Mouse (Mus musculus): ENCODE measurements at regions not wholly inside any gene's neighbourhood (a gene's known extent, or its start where the extent isn't known, plus 50 kb on each side); places are given as distances from the start of the nearest gene placed in this dataset.

DNA sequence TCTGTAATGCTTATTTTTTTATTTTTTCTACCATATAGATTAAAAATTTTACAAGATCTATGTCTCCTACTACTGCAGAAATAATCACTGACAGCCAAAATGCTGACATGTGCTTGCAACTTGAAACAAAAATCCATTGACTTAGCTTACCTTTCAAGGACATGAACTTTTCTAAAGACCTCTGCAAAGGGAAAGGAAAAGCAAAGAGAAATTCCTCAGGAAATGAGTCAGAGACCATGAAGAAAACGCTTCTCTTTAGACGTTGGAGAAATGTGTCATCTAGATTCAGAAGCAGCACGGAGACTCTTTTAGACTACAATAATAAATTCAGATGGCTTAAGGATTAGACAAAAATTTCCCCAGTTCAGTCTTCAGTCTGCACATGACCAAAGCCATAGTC, 2188.6 kb upstream of the Tenm3 start:
- Histone ChIP-seq H3K27ac (ENCODE audit: control insufficient read depth, low read depth, low read length) (no peak overlapping the region), H3K9me3 (replicated peaks; ENCODE audit: insufficient read depth, low read length) (no peaks in the 10 kb centered on the region), H3K36me3 (ENCODE audit: control insufficient read depth in 1 of 2, insufficient read depth in 2 of 2, low read length in 2 of 2) (no peaks in the 10 kb centered on the region), H3K27me3 (ENCODE audit: control insufficient read depth in 1 of 2, insufficient read depth in 2 of 2, low read length in 2 of 2) (no peaks in the 10 kb centered on the region), H3K79me2 (ENCODE audit: control insufficient read depth, insufficient read depth, low read length, poor library complexity) (no peaks in the 10 kb centered on the region), H3K4me1 (ENCODE audit: control insufficient read depth in 1 of 2, insufficient read depth in 2 of 2, low read length in 2 of 2) (no peaks in the 10 kb centered on the region), H3K4me3 (ENCODE audit: control insufficient read depth in 1 of 2, insufficient read depth in 1 of 2, low read depth in 2 of 2, low read length in 2 of 2) (no peak overlapping the region), H3K9ac (ENCODE audit: control insufficient read depth, low read depth, low read length, poor library complexity, severe bottlenecking) (no peak overlapping the region)
- TF ChIP-seq EP300 (IDR thresholded peaks at IDR 0.05; ENCODE audit: low read depth in 1 of 2, low read length in 2 of 2): no peak
- no peak for TF ChIP-seq TBP (IDR thresholded peaks at IDR 0.05; ENCODE audit: low read depth, low read length)
- no peak for DNase-seq (ENCODE audit: low read depth, low spot score)

- Histone ChIP-seq H3K27ac (ENCODE audit: control insufficient read depth, low read depth, low read length) (no peak overlapping the region), H3K27me3 (ENCODE audit: control insufficient read depth in 1 of 2, insufficient read depth in 2 of 2, low read length in 2 of 2) (no peaks in the 10 kb centered on the region), H3K9ac (ENCODE audit: control insufficient read depth, low read depth, low read length, poor library complexity, severe bottlenecking) (no peak overlapping the region), H3K4me3 (ENCODE audit: control insufficient read depth in 1 of 2, insufficient read depth in 1 of 2, low read depth in 2 of 2, low read length in 2 of 2) (no peak overlapping the region), H3K9me3 (replicated peaks; ENCODE audit: insufficient read depth, low read length) (no peaks in the 10 kb centered on the region), H3K36me3 (ENCODE audit: control insufficient read depth in 1 of 2, insufficient read depth in 2 of 2, low read length in 2 of 2) (no peaks in the 10 kb centered on the region), H3K4me1 (ENCODE audit: control insufficient read depth in 1 of 2, insufficient read depth in 2 of 2, low read length in 2 of 2) (no peaks in the 10 kb centered on the region), H3K79me2 (ENCODE audit: control insufficient read depth, insufficient read depth, low read length, poor library complexity) (no peaks in the 10 kb centered on the region)
- TF ChIP-seq ZKSCAN1 (IDR thresholded peaks at IDR 0.05; ENCODE audit: low read depth, low read length) (no peak), GATA1 (IDR thresholded peaks at IDR 0.05; ENCODE audit: low read depth, low read length) (no peak), POLR2AphosphoS5 (IDR thresholded peaks at IDR 0.05; ENCODE audit: borderline replicate concordance, low read depth, low read length) (no peak)
- DNase-seq (ENCODE audit: low read depth, low spot score): no peak
Observed at GRCm38 (mm10) chr8:51010508-51010907, 2166.8 kb upstream of the Tenm3 start.

DNA sequence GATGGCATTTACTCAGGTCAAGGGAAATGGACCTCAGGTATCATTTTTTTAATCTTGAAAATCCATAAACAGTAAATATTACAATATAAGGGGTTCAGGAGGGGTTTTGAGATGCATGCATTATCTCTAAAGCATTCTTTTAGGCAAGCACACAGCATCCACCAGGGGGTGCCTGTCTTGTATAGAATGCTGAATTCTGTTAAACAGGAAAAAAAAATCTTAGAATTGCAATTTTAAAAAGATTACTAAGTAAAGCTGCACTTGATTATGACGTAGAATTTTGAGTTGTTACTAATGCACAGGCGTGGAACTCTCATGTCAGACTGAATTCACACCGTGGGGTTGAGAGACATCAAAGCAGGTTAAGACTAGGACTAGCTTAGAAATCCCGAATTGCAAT, 2123.6 kb upstream of the Tenm3 start:
- Histone ChIP-seq H3K9me3 (replicated peaks; ENCODE audit: insufficient read depth, low read length) (no peaks in the 10 kb centered on the region), H3K9ac (ENCODE audit: control insufficient read depth, low read depth, low read length, poor library complexity, severe bottlenecking) (no peak overlapping the region), H3K27me3 (ENCODE audit: control insufficient read depth in 1 of 2, insufficient read depth in 2 of 2, low read length in 2 of 2) (no peaks in the 10 kb centered on the region), H3K4me1 (ENCODE audit: control insufficient read depth in 1 of 2, insufficient read depth in 2 of 2, low read length in 2 of 2) (no peaks in the 10 kb centered on the region), H3K4me3 (ENCODE audit: control insufficient read depth in 1 of 2, insufficient read depth in 1 of 2, low read depth in 2 of 2, low read length in 2 of 2) (no peak overlapping the region), H3K36me3 (ENCODE audit: control insufficient read depth in 1 of 2, insufficient read depth in 2 of 2, low read length in 2 of 2) (no peaks in the 10 kb centered on the region), H3K79me2 (ENCODE audit: control insufficient read depth, insufficient read depth, low read length, poor library complexity) (no peaks in the 10 kb centered on the region), H3K27ac (ENCODE audit: control insufficient read depth, low read depth, low read length) (no peak overlapping the region)
- TF ChIP-seq POLR2AphosphoS2 (IDR thresholded peaks at IDR 0.05; ENCODE audit: low read length): no peak
- TF ChIP-seq ETS1 (IDR thresholded peaks at IDR 0.05; ENCODE audit: low read depth, low read length): no peak
- peak in 1 of 3 experiments; percentile 5; a peak in 1 of 6 replicates for TF ChIP-seq CTCF (IDR thresholded peaks at IDR 0.05 in 2 of 3, conservative IDR thresholded peaks at IDR 0.05 in 1 of 3; ENCODE audit: control insufficient read depth in 1 of 3, insufficient read depth in 1 of 3, low read depth in 2 of 3, low read length in 3 of 3, poor library complexity in 1 of 3, severe bottlenecking in 1 of 3)
- no peak for TF ChIP-seq RAD21 (IDR thresholded peaks at IDR 0.05; ENCODE audit: low read depth, low read length)
- no peak for TF ChIP-seq ZC3H11A (IDR thresholded peaks at IDR 0.05; ENCODE audit: low read depth, low read length)
- peak; percentile 28 for TF ChIP-seq SMC3 (IDR thresholded peaks at IDR 0.05; ENCODE audit: low read depth, low read length)
- DNase-seq (ENCODE audit: low read depth, low spot score): no peak

All from MEL (cell line).